Mouse (Mus musculus) spleen, adult 2 months (tissue): ENCODE results near the gene Kank4.

Source experiments
- CTCF ChIP-seq: fragments of 200-500 bp; IDR thresholded peaks from 2 replicates; pipeline ENCODE4 v1.5.1; 2011; ENCODE audit warnings: mild to moderate bottlenecking, inconsistent platforms; ENCODE audit not compliant: insufficient read depth, insufficient read length, insufficient replicate concordance; ENCODE audit errors: extremely low read depth
- POLR2A ChIP-seq: fragments of 200-500 bp; IDR thresholded peaks from 2 replicates; pipeline ENCODE4 v1.6.1; 2011; ENCODE audit warnings: low read depth, low read length, inconsistent platforms

GRCm38 (mm10) chr4:98718547-98718917, 98.8 kb downstream of the Kank4 start:
- TF ChIP-seq CTCF (no peak), POLR2A (no peak)
